Mouse (Mus musculus): ENCODE results near the gene Tnc.

Tnc gene

DNA sequence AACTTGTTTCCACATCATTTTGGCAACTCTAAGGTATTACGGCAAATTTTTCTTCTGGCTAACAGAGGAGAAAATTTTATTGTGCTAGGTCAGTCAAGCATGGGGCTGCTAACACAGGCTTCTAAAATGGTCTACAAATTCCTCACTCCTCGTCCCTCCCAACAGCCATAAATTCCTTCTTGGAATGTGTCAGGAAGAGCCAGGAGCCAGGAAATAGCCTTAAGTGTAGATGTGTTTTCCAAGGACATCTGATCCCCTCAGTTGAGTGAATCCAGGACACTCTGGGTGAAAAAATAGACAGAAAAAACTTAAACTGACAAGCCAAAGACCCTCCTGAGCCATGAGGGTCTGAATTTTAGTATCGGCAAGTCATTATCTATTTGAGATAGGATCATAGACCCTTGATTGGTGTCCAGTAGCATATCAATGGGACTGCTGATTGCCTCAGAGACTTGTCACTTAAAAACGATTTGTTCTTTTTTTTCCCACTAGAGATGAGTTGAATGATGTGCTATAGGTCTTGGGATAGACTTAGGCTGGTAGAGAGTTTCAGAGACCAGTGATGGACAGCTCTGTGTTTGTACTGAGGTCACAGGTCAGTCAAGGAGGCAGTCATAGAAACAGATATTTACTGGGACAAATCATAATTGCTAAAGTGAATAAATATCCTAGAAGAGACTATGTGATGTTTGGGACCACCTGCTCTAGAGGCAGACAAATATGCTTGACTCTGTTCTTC lies 22.6 kb downstream of the Tnc start:
- DNase-seq: no peak

DNA sequence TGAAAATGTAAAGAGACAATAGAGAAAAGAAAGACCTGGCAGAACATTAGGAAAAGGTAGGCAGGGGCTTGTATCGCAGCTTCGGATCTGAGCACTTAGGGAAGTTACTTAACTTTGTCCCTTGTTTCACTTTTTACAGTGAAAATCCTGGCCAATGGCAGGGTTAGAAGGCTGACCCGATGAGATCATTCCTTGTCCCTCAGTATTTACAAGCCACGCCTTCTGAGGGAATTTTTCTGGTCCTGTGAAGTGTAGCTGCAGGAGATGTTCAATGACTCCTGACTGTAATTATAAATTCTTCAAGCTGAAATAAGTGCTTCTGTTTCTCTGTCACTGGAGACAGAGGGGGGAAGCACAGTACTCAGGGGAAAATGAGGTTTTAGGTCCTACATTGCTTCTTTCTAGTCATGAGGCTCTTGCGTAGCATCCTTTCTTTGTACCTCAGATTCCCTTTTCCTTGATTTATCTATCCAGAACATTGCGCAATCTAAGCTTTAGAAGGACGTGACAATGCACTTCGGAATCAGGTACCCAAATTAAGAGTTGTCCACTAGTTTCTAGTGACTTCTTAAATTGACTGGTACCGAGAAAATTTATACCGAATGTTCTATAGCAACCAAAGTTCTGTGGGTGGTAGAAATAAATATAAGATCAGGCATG lies 25.8 kb downstream of the Tnc start:
- DNase-seq: no peak

DNA sequence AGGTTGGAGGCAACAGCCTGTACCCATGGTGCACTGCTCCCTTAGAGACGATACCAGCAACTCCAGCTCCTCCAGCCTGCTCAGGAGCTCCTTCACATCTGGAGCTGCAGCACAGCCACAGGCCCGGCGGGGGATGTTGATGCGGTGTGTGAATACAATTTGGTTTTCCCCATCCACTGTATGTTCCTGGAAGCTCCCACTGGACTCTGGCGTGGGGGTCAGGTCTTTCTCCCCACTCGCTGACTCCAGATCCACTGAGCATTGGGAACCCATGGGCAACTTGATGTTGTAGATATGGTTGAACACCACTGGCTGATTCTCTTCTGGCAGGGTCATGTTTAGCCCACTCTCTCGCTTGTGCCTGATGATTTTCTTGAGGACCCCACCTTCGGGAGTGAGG lies 26.7 kb downstream of the Tnc start:
- DNase-seq: no peak

DNA sequence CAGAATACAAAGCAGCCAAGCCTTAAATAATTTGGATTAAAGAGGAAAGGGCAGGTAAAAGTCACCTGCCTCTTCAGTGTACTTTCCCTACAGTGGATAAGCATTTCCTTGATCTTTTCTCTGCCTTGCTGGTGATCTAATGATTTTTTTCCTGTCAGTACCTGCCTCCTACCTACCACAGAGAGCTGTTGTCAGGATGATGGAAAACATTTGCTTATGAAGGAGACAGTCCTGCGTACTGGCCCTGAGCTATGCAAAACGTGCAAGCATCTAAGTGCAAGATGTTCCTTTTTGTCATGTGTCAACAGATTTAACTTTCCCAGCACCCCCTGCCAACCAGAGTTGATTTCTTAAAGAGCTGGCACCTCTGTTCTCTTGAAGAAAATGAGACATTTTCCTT lies 35.5 kb downstream of the Tnc start:
- no peak for DNase-seq

DNA sequence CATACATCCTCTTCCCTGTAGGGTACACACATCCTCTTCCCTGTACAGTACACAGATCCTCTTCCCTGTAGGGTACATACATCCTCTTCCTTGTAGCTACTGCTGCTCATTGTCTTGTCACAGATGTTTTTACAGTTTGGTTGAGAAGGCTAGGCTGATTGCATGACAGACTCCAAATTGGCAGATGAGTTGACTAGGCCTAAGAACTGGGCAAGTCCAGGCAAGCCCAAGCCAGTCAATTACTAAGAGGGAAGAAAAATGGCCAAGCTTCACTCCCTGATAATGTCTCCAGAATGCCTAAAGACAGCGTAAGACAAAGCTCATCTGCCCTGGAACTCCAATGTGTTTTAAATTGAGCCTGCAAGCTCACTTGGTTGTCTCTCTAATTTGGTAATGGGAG lies 36.9 kb downstream of the Tnc start:
- no peak for DNase-seq

DNA sequence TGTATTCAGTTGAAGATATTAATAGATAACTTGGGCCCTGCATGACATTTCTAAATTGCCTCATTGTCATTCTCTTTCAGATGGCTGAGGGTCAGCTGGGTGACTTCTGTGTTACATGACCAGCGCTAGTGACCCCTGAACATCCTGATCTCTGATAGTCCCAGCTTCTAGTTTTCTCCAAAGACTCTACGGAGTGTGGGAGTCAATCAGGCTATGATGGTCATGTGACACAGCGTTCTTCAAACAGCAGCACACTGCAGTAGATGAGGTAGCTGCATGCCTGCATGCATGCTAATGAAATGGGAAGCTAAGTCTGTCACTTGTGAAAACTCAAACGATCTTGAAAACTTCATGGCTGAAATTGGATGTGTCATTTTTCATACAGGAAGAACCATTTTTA lies 41.6 kb downstream of the Tnc start:
- DNase-seq: no peak

DNA sequence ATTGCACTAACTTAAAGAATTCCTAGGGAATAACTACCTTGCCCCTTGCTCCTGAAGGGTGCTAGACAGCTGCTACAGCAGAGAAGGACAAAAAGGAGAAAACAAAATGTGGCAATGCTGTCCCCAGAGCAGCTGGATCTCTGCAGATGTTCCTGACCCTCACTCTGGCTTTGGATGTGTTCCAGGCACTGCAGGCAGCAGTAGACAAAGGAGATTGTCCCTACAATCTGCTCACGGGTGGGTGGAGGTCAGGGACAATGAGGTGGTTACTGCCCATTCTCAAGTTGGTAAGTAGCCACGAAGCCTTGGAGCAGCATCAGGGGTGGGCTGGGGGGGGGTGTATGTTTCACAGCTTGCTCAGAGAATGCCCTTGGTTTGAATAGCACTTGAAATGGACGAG lies 43.1 kb downstream of the Tnc start:
- DNase-seq: no peak

DNA sequence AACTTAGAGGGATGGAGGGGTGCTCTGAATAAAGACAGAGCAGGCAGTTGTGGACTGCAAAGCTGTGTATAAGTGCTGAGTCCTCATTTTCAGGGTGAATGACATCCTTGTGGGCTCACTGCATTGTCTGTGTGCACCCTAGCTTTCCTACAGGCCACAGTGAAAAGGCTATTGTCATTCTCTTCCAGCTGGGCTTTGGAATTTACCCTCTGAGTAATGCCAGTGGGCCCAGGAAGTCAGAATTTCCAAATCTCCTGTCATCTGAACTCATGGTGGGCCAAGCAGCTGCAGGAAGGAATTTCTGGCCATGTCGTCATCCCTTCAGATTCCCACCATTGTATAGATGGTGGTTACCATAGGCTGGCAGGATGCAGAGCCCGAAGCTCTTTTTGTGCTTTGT lies 44.6 kb downstream of the Tnc start:
- DNase-seq: no peak

DNA sequence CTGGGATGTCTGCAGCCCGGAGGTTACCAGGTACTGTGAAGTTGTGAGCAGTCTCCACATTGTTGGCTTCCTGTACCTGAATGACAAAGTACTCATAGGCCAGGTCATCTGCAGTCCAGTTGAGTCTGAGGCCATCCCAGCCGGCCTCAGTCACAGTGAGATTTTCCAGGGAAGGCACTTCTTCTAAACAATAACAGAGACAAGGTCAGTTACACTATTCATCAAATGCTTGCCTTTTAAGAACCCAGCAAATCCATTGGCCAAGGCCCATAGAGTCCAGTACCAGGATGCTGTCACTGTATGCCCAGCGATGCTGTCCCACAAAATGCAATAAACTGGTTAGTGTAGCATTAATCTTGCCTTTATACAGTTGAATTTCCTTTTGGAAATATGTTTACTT lies 46.0 kb downstream of the Tnc start:
- DNase-seq: no peak

DNA sequence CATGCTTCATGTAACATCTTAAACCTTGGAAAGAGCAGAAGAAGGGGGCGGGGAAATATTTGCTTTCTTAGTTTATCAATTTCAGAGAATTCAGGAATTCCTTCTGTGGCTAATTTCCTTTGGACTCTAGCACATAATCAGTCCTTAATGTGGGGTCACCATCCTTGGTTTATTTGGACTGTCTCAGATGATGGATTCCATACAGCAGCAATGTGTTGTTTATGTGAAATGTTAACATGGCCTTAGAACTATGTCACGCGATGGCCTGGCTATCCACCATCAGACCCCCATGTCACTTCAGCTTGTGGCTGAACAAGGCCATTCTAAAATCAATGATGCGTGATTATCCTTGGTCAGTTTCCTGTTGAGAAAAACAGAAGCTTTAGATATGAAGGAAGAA lies 46.5 kb downstream of the Tnc start:
- no peak for DNase-seq

DNA sequence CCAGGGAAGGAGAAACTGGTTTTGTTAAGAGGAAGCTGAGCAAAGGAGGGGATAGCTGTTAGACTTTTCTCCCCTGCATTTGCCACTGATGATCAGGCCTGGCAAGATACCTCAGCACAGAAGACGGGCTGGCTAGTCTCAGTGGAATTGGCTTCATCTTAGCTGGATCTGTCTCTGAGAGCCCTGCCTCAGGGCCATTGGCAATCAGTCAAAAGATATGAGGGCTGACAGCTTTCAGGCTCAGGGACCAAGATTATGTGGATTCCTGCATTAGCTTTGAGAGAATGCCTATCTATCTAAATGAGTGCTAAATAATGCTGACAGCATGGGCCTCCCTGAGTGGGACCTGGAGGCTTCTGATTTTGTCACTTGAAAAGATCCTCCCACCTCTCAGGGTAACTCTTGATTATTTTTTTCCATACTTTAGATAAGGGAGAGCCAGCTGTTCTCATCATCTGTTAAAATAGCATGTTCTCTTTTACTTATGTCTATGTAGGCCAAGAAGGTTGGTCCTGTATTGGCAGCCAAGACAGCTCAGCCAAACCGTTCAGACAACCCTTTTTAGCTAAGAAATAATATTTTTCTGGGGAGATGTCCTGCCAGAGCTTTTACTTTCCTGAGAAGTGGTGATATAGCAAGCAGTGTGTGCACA lies 53.2 kb downstream of the Tnc start:
- DNase-seq: no peak

DNA sequence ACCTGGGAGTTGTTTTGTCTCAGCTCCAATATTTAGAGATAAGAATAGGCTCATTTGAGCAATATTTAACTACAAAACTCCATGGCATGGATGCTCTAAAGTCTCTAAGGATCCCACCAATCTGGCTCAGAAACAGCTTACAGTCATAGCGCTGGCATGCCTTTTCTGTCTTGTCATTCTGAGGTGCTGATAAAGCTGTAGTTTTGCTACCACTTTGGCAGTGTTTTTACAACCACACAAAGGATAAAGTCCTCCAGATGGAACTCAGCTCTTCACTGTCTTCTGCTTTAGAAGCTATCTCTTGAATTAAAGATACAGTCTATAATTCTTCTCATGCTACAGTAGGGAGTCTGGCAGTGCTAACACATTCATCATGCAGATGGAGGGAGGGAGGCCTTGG lies 56.6 kb downstream of the Tnc start:
- no peak for DNase-seq

DNA sequence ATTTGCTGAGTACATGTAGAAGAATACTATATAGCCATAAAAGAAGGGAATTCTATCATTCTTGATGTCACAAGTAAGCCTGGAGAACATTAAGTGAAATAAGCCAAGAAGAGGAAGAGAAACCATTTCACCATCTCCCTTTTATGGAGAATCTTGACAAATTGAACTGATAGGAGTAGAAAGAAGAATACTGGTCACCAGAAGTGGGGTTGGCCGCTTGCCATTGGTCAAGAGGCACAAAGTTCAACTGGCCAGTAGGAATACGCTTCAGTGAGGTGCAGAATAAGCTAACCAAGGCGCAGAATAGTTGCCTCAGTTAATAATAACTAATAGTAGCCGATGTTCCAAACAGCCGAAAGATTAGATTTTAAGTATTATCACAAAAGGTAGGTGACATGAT lies 58.7 kb downstream of the Tnc start:
- no peak for DNase-seq

DNA sequence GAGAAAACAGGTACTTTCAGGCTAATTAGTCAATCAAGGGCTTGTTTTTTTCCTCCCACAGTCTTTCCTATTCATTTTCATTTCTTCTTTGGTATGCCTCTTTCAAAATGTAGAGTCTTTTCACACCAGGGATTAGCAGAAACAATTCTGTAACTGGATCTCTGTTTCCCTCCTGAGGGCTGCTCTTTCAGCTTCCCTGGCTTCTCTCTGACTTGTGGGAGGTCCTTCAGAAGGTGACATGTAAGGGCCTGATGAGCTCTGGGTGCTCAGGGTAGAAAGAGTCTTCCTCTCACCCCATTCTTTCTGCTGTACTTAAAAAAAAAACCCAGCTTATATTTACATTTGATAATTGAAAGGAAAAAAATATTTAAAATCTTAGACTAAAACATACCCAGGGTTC lies 60.2 kb downstream of the Tnc start:
- DNase-seq: no peak

DNA sequence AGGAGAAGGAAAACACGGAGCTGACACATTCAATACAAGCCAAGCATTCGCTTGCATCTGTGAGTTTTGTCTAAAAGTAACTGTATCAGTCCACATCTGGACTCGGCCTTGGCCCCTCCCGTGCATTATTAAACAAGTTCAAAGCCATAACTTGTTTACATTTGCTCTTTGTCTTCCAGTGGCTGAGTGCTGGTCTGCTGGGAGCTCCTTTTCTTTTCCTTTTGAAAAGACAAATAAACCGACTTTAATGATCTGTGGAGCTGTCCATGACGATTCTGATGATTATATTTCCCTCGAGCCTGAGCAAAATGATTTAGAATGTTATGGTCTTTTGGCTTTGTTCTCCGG lies 63.7 kb downstream of the Tnc start:
- no peak for DNase-seq

DNA sequence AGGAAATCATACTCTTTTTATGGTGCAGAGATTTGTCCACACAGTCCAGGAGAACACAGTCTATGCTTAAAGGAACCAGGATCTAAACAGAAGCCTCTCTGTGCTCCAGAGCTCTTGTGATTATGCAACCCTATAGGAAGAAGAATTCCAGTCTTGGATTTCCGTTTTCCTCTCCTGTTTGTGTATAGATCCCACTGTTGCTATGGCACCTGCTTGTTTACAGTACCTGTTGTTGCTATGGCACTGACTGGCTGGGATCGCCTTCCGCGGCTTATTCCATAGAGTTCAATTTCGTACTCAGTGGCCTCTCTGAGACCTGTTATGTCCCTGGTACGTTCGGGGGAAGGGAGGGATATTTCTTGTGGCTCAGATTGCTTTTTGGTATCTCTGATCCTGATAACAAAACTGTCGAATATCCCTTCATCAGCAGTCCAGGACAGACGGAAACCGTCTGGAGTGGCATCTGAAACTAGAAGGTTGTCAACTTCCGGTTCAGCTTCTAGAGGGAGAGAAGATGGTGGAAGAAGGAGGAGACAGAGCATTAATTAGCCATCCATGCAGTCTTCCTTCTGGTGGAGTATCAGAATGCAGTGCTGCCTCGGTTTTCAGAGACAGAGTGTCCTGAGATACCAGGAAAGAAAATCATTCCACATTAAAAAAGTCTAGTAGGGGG lies 64.3 kb downstream of the Tnc start:
- no peak for DNase-seq

DNA sequence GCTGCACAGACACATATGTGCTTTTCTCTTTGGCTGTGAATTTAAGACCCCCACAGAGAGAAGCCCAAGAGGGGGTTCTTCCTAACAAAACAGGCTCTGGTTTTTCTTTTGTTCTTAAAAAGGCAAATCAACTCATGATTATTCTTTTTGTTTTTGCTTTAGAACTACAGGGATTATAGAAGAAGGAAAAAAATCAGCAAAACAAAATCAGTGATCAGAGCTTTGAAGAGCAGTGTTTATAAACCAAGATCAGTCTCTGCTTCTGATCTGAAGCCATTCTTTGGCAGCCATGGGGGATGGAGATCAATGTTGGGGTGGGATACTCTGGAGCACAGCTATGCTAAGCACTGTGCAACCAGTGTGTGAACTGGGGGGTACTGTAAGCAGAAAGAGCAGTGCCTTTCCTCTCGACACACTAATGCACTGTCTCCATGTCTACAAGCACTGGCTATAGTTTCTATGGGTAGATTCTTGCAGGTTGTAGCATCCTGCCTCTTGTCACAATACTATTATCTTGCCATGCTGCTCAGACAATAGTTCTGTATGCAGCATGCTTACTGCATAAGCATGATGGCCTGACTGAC lies 66.5 kb downstream of the Tnc start:
- no peak for DNase-seq

DNA sequence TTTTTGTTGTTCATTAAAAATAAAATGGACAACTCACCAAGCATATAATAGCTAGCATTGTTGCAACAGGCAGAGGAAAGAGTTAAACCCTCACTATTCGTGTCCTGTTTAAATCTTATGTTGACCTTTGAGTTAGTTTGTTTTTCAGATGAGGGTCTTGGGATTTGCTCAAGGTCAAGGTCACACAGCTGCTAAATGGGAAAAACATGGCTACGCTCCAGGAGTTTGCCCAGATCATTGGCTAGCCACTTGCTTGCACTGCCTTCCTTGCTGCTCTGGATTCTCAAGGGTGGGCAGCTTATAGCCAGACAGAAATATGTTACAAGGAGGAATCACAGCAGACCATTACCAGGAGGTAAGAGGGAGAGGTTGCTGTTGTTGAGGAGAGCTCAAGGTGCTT lies 67.2 kb downstream of the Tnc start:
- no peak for DNase-seq

DNA sequence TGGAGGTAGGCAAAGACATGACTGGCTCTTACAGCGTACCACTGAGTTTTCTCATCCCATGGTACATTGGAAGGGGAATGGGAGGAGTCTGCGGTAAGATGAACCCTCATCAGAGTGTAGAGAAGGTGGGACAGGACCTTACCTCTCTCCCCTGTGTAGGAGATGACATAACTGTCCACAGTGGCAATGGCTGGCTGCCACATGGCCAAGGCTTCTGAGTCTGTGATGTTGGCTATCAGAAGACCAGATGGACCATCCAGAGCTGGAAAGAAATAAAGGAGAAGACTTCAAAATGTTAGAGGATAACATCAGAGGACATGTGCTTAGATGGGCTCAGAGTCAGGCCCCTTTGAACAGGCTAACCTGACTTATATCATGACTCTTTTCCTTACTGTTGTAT lies 74.3 kb downstream of the Tnc start:
- peak; percentile 43 for DNase-seq

DNA sequence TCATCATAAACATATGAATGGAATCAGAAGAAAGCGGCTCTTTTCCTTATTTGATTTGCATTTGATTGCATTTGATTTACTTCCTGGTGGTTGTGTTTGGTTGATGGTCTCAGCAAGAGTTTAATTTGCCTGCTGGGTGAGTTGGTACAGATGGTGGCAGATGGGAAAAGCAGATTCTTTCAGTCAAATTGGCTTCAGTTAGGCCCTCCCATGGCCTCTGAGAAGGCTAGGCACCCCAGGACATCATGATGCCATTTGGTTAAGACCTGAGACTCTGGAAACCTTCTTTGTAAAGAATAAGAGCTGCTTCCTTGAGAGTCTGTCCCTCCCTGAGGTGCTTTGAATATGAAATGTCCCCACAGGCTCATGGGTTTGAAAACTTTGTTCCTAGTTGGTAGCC lies 75.1 kb downstream of the Tnc start:
- peak; percentile 81 for DNase-seq

DNA sequence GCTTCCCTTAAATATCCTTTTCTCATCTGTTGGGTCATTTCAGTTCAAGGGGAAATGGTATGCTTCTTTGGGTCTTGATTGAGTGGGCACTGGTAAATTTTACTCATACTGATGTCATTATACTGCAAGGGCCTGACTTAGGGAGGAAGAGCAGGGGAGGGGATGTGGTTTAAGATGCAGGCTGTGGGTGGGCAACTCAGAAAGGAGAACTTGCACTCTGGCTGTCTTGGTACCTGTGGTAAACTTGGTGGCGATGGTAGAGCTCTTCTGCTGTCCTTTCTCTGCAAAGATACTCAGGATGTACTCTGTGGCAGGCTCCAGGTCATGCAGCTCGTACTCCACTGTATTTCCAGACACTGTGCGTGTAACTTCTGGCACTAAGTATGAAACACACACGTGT lies 75.9 kb downstream of the Tnc start:
- no peak for DNase-seq

DNA sequence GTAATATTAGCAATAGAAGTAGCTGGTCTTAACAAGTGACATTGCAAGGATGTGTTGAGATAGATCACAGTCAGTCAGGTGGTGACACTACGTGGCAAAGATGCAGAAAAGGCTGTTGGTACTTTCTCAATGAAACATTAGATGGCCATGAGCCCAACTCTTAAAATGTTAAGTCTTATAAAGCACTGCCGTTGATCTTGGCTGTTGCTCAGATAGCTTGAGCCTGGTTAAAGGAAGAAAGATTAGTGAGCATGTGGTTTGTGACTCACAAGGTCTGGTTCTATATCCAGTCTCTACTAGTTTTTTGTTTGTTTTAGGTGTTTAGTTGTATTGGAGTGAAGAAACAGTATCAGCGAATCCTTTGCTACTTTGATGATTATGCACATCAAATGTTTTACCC lies 76.9 kb downstream of the Tnc start:
- DNase-seq: no peak

DNA sequence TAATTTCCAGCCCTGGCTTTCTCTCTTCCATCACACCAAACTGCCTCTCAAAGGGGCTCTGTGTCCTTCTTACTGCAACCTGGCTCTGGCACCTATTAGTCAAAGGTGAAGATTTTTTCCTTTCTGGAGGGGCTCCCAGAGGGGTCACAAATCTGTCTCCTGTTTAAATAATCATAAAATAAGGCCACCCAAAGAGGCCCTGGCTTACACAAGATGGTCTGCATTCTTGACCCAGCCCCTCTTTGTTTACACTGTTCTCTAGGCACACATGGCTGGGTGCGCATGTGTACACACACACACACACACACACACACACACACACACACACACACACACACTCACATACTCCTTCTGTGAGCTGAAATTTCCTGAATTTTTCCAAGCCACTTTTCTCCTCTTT lies 83.4 kb downstream of the Tnc start:
- no peak for DNase-seq

Measured in cerebellum, adult 9-11 months (tissue).